Mouse (Mus musculus): ENCODE measurements around the gene Agrp. TPM values are rescaled to one million over a fixed set of nuclear protein-coding genes. Genes with fewer than 3 reads are reported as not detected.

Gene Agrp
- total and polyA plus RNA-seq, 3 experiments, result 0.63 TPM; not detected in 2

DNA sequence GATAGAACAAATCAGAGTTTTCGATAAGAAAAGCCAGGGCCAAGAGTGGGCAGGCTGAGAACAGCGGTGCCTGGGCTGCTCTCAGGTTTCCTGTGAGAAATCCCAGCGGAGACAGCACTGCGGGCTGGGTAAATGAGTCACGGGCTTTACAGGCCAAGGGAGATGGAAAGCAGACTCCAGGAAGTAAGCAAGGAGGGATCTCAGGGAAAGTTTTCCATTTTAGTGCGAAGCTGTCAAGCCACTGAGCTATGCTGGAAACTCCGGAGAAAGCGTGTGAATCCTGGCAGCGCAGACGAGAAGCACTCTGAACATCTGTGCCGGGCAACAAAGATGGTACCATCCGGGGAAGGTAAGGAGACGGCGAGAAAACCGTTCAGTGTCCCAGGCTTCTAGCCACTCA is 43.3 kb downstream of the Agrp start:
- Histone ChIP-seq H3K9me3 (replicated peaks; ENCODE audit: insufficient read depth, low read length) (no peaks in the 10 kb centered on the region), H3K79me2 (ENCODE audit: control insufficient read depth, insufficient read depth, low read length, poor library complexity) (no peaks in the 10 kb centered on the region), H3K4me3 (ENCODE audit: control insufficient read depth in 1 of 2, insufficient read depth in 1 of 2, low read depth in 2 of 2, low read length in 2 of 2) (no peak overlapping the region), H3K36me3 (ENCODE audit: control insufficient read depth in 1 of 2, insufficient read depth in 2 of 2, low read length in 2 of 2) (peaks cover 0 to 8% of the 10 kb centered on the region in 2 experiments; a peak in 2 of 4 replicates), H3K9ac (ENCODE audit: control insufficient read depth, low read depth, low read length, poor library complexity, severe bottlenecking) (no peak overlapping the region), H3K27ac (ENCODE audit: control insufficient read depth, low read depth, low read length) (no peak overlapping the region), H3K27me3 (ENCODE audit: control insufficient read depth in 1 of 2, insufficient read depth in 2 of 2, low read length in 2 of 2) (no peaks in the 10 kb centered on the region), H3K4me1 (ENCODE audit: control insufficient read depth in 1 of 2, insufficient read depth in 2 of 2, low read length in 2 of 2) (peaks cover 3 to 17% of the 10 kb centered on the region in 2 experiments; a peak in 3 of 4 replicates)
- DNase-seq (ENCODE audit: low read depth, low spot score), result no peak
- no peak for TF ChIP-seq USF1 (IDR thresholded peaks at IDR 0.05; ENCODE audit: low read depth, low read length)
- no peak for TF ChIP-seq CHD2 (IDR thresholded peaks at IDR 0.05; ENCODE audit: low read length)
- no peak for TF ChIP-seq BHLHE40 (IDR thresholded peaks at IDR 0.05; ENCODE audit: borderline replicate concordance, low read depth, low read length)
- TF ChIP-seq ZNF384 (IDR thresholded peaks at IDR 0.05; ENCODE audit: low read depth, low read length), result no peak
- no peak for TF ChIP-seq MAZ (IDR thresholded peaks at IDR 0.05; ENCODE audit: low read depth, low read length)
- no peak for TF ChIP-seq TCF12 (IDR thresholded peaks at IDR 0.05; ENCODE audit: low read depth, low read length)
- no peak for TF ChIP-seq POLR2AphosphoS2 (IDR thresholded peaks at IDR 0.05; ENCODE audit: low read length)
- no peak for TF ChIP-seq KAT2A (conservative IDR thresholded peaks at IDR 0.05; ENCODE audit: low read depth, low read length)
- TF ChIP-seq MEF2A (IDR thresholded peaks at IDR 0.05; ENCODE audit: extremely low read depth, insufficient replicate concordance, low read depth, low read length, poor library complexity, severe bottlenecking), result no peak

DNA sequence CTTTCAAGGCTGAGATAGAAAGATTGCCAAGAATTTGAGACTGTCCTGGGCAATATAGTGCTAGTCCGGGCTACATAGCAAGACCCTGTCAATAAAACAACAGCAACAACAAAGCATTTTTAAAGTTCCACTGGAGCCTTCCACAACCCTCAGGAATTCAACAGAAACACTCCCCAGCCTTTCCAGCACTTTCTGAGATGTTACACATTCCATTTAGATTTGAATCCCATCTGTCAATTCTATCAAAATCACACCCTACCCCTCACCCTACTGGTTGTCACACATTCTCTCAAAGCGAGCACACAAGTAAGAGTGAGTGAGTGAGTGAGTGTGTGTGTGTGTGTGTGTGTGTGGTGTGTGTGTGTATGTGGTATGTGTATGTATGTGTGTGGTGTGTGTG is 44.8 kb downstream of the Agrp start:
- Histone ChIP-seq H3K9ac (ENCODE audit: control insufficient read depth, low read depth, low read length, poor library complexity, severe bottlenecking) (no peak overlapping the region), H3K9me3 (replicated peaks; ENCODE audit: insufficient read depth, low read length) (no peaks in the 10 kb centered on the region), H3K4me1 (ENCODE audit: control insufficient read depth in 1 of 2, insufficient read depth in 2 of 2, low read length in 2 of 2) (peaks cover 3 to 18% of the 10 kb centered on the region in 2 experiments; a peak in 3 of 4 replicates), H3K27me3 (ENCODE audit: control insufficient read depth in 1 of 2, insufficient read depth in 2 of 2, low read length in 2 of 2) (no peaks in the 10 kb centered on the region), H3K27ac (ENCODE audit: control insufficient read depth, low read depth, low read length) (no peak overlapping the region), H3K36me3 (ENCODE audit: control insufficient read depth in 1 of 2, insufficient read depth in 2 of 2, low read length in 2 of 2) (peaks cover 0 to 8% of the 10 kb centered on the region in 2 experiments; a peak in 2 of 4 replicates), H3K4me3 (ENCODE audit: control insufficient read depth in 1 of 2, insufficient read depth in 1 of 2, low read depth in 2 of 2, low read length in 2 of 2) (no peak overlapping the region), H3K79me2 (ENCODE audit: control insufficient read depth, insufficient read depth, low read length, poor library complexity) (no peaks in the 10 kb centered on the region)
- no peak for DNase-seq (ENCODE audit: low read depth, low spot score)
- TF ChIP-seq ELF1 (IDR thresholded peaks at IDR 0.05; ENCODE audit: low read depth, low read length) (no peak), USF2 (IDR thresholded peaks at IDR 0.05; ENCODE audit: borderline replicate concordance in 1 of 2, insufficient read depth in 1 of 2, low read depth in 1 of 2, low read length in 2 of 2) (no peak), POLR2AphosphoS2 (IDR thresholded peaks at IDR 0.05; ENCODE audit: low read length) (no peak), POLR2AphosphoS5 (IDR thresholded peaks at IDR 0.05; ENCODE audit: borderline replicate concordance, low read depth, low read length) (no peak), E2F4 (IDR thresholded peaks at IDR 0.05; ENCODE audit: borderline replicate concordance, low read depth, low read length) (no peak), MAZ (IDR thresholded peaks at IDR 0.05; ENCODE audit: low read depth, low read length) (no peak), RAD21 (IDR thresholded peaks at IDR 0.05; ENCODE audit: low read depth, low read length) (no peak), ZMIZ1 (IDR thresholded peaks at IDR 0.05; ENCODE audit: low read depth, low read length) (no peak), CTCF (IDR thresholded peaks at IDR 0.05 in 2 of 3, conservative IDR thresholded peaks at IDR 0.05 in 1 of 3; ENCODE audit: control insufficient read depth in 1 of 3, insufficient read depth in 1 of 3, low read depth in 2 of 3, low read length in 3 of 3, poor library complexity in 1 of 3, severe bottlenecking in 1 of 3) (no peak), ZNF384 (IDR thresholded peaks at IDR 0.05; ENCODE audit: low read depth, low read length) (no peak), ETS1 (IDR thresholded peaks at IDR 0.05; ENCODE audit: low read depth, low read length) (no peak), MXI1 (IDR thresholded peaks at IDR 0.05; ENCODE audit: low read depth, low read length) (no peak), MAX (IDR thresholded peaks at IDR 0.05; ENCODE audit: low read length) (no peak), CHD1 (IDR thresholded peaks at IDR 0.05; ENCODE audit: low read depth, low read length) (no peak), MYC (IDR thresholded peaks at IDR 0.05; ENCODE audit: low read depth, low read length) (no peak), SIN3A (IDR thresholded peaks at IDR 0.05; ENCODE audit: low read length) (no peak), SMC3 (IDR thresholded peaks at IDR 0.05; ENCODE audit: low read depth, low read length) (no peak), RCOR1 (IDR thresholded peaks at IDR 0.05; ENCODE audit: low read depth, low read length) (no peak), CHD2 (IDR thresholded peaks at IDR 0.05; ENCODE audit: low read length) (no peak)

All from MEL (cell line).